Mouse (Mus musculus) cortical plate, adult 2 months (tissue): ENCODE data around the gene Dock10.

Experiments used
- CTCF ChIP-seq: fragments of 200-500 bp; IDR thresholded peaks from 2 replicates; pipeline ENCODE4 v1.5.1; 2011; ENCODE audit warnings: mild to moderate bottlenecking, control low read depth, low read length; ENCODE audit not compliant: insufficient read depth; ENCODE audit errors: extremely low read depth
- POLR2A ChIP-seq: fragments of 200-500 bp; IDR thresholded peaks from 2 replicates; pipeline ENCODE4 v1.6.1; 2011; ENCODE audit warnings: mild to moderate bottlenecking, low read length, control low read depth; ENCODE audit not compliant: insufficient read depth; ENCODE audit errors: extremely low read depth

GRCm38 (mm10) chr1:80727403-80727802, 30.9 kb downstream of the Dock10 start:
- TF ChIP-seq POLR2A, result no peak
- no peak for TF ChIP-seq CTCF
